Mouse (Mus musculus) megakaryocyte, embryonic 14.5 days (primary cell): ENCODE results near the gene Kcnd2.

Experiments used
- FLI1 ChIP-seq: IDR thresholded peaks from 2 replicates; pipeline ENCODE4 v1.6.1; 2012; ENCODE audit warnings: low read length, inconsistent platforms, mixed read lengths
- GATA1 ChIP-seq: IDR thresholded peaks from 3 replicates; pipeline ENCODE4 v1.6.1; 2012; ENCODE audit warnings: mixed read lengths, low read length, inconsistent platforms, borderline replicate concordance

GRCm38 (mm10) chr6:21391776-21392175, 176.5 kb downstream of the Kcnd2 start:
- TF ChIP-seq GATA1 = no peak
- TF ChIP-seq FLI1 = no peak
